Mouse (Mus musculus) liver, embryonic 12.5 days (tissue): ENCODE measurements at regions not wholly inside any gene's neighbourhood (a gene's known extent, or its start where the extent isn't known, plus 50 kb on each side); places are given as distances from the start of the nearest gene placed in this dataset.

Source experiments
- ATAC-seq: fragments of 200-750 bp; cut with Nextera tagmentation; 2 replicates; pipeline ENCODE4 v1.8.0; 2017; ENCODE audit warnings: moderate number of reproducible peaks, mild to moderate bottlenecking, moderate library complexity
- H3K27ac ChIP-seq: fragments of 300-500 bp; sonication (generic); 2 replicates; pipeline ENCODE4 v1.5.1; 2016; ENCODE audit warnings: mild to moderate bottlenecking
- H3K27me3 ChIP-seq: fragments of 300-500 bp; sonication (generic); replicated peaks from 2 replicates; pipeline ENCODE4 v1.6.1; 2016; ENCODE audit warnings: mild to moderate bottlenecking, moderate library complexity
- H3K36me3 ChIP-seq: fragments of 300-500 bp; sonication (generic); 2 replicates; pipeline ENCODE4 v1.6.1; 2016; ENCODE audit warnings: mild to moderate bottlenecking, moderate library complexity
- H3K4me1 ChIP-seq: fragments of 300-500 bp; sonication (generic); 2 replicates; pipeline ENCODE4 v1.6.1; 2016
- H3K4me2 ChIP-seq: fragments of 300-500 bp; sonication (generic); 2 replicates; pipeline ENCODE4 v1.6.1; 2016; ENCODE audit warnings: mild to moderate bottlenecking, moderate library complexity
- H3K4me3 ChIP-seq: fragments of 300-500 bp; sonication (generic); 2 replicates; pipeline ENCODE4 v1.5.1; 2016; ENCODE audit warnings: mild to moderate bottlenecking, moderate library complexity
- H3K9ac ChIP-seq: fragments of 300-500 bp; sonication (generic); 2 replicates; pipeline ENCODE4 v1.6.1; 2016; ENCODE audit warnings: mild to moderate bottlenecking, moderate library complexity
- H3K9me3 ChIP-seq: fragments of 300-500 bp; sonication (generic); replicated peaks from 2 replicates; pipeline ENCODE4 v1.6.1; 2016; ENCODE audit warnings: mild to moderate bottlenecking, moderate library complexity
- WGBS: fragments of 180-500 bp; shearing (Covaris S2); methylation state at CpG from one replicate; pipeline ENCODE4 v1.1.7; 2016; ENCODE audit not compliant: insufficient replicate concordance; 5-methylcytosine and 5-hydroxymethylcytosine counted together

GRCm38 (mm10) chrX:99198961-99199631 lies 63.2 kb downstream of the Efnb1 start:
- WGBS = 9% methylated on average over 26 of the region's 29 CpGs
- Histone ChIP-seq H3K4me2 (peak overlapping the region; percentile 65), H3K27ac (peak overlapping the region; percentile 58), H3K4me3 (peak overlapping the region; percentile 37), H3K9ac (no peak overlapping the region), H3K27me3 (peaks cover 39% of the 10 kb centered on the region; the same call in 1 of the 2 replicates), H3K36me3 (no peaks in the 10 kb centered on the region), H3K4me1 (no peaks in the 10 kb centered on the region), H3K9me3 (no peaks in the 10 kb centered on the region)
- ATAC-seq = peak; percentile 68
